Mouse (Mus musculus) intestine, embryonic 15.5 days (tissue): ENCODE data around the gene B9d1. TPM values are rescaled to one million over a fixed set of nuclear protein-coding genes. Genes with fewer than 3 reads are reported as not detected.

Experiments
- ATAC-seq: fragments of 200-750 bp; cut with Nextera tagmentation; 2 replicates; pipeline ENCODE4 v1.8.0; 2017; ENCODE audit warnings: moderate TSS enrichment, moderate library complexity
- H3K27ac ChIP-seq: fragments of 300-500 bp; sonication (generic); 2 replicates; pipeline ENCODE4 v1.5.1; 2015; ENCODE audit warnings: mild to moderate bottlenecking, inconsistent platforms
- H3K27me3 ChIP-seq: fragments of 300-500 bp; sonication (generic); replicated peaks from 2 replicates; pipeline ENCODE4 v1.6.1; 2015; ENCODE audit warnings: inconsistent platforms
- H3K36me3 ChIP-seq: fragments of 300-500 bp; sonication (generic); 2 replicates; pipeline ENCODE4 v1.6.1; 2015; ENCODE audit warnings: inconsistent platforms
- H3K4me1 ChIP-seq: fragments of 300-500 bp; sonication (generic); replicated peaks from 2 replicates; pipeline ENCODE4 v1.6.1; 2015; ENCODE audit warnings: inconsistent platforms
- H3K4me2 ChIP-seq: fragments of 300-500 bp; sonication (generic); replicated peaks from 2 replicates; pipeline ENCODE4 v1.6.1; 2015; ENCODE audit warnings: mild to moderate bottlenecking, inconsistent platforms
- H3K4me3 ChIP-seq: fragments of 300-500 bp; sonication (generic); replicated peaks from 2 replicates; pipeline ENCODE4 v1.5.1; 2015; ENCODE audit warnings: inconsistent platforms
- H3K9ac ChIP-seq: fragments of 300-500 bp; sonication (generic); 2 replicates; pipeline ENCODE4 v1.6.1; 2015; ENCODE audit warnings: inconsistent platforms
- H3K9me3 ChIP-seq: fragments of 300-500 bp; sonication (generic); 2 replicates; pipeline ENCODE4 v1.6.1; 2016; ENCODE audit warnings: inconsistent platforms
- WGBS: fragments of 180-500 bp; shearing (Covaris S2); methylation state at CpG from one replicate; pipeline ENCODE4 v1.1.7; 2015; 5-methylcytosine and 5-hydroxymethylcytosine counted together
- polyA plus RNA-seq: library from polyadenylated mRNA; unstranded; fragments of >200 nt; fragmentation: Nextera tagmentation; extraction: Ambion mirVana; gene quantifications from 2 replicates; pipeline ENCODE4 v1.2.1, GENCODE M21; 2015

B9d1 gene
- polyA plus RNA-seq, 1 experiment from 2014 or later: 20.9 TPM

- WGBS: 74% methylated on average over 1 of the region's 1 CpGs
- no peak overlapping the region for H3K9ac ChIP-seq
- ATAC-seq: no peak
- H3K27me3 ChIP-seq: no peaks in the 10 kb centered on the region
- H3K36me3 ChIP-seq: peaks cover 4% of the 10 kb centered on the region; the same call in 1 of the 2 replicates
- H3K9me3 ChIP-seq: no peaks in the 10 kb centered on the region
- H3K4me3 ChIP-seq: no peak overlapping the region
- no peak overlapping the region for H3K4me2 ChIP-seq
- H3K27ac ChIP-seq: no peak overlapping the region
- no peaks in the 10 kb centered on the region; the same call in 1 of the 2 replicates for H3K4me1 ChIP-seq
These were observed 21.9 kb downstream of the B9d1 start for GRCm38 (mm10) chr11:61526872-61527271.

- no peak overlapping the region for H3K9ac ChIP-seq
- H3K27me3 ChIP-seq: no peaks in the 10 kb centered on the region
- H3K9me3 ChIP-seq: no peaks in the 10 kb centered on the region
- H3K27ac ChIP-seq: no peak overlapping the region
- H3K4me1 ChIP-seq: no peaks in the 10 kb centered on the region; the same call in 1 of the 2 replicates
- peaks cover 5% of the 10 kb centered on the region; the same call in 1 of the 2 replicates for H3K36me3 ChIP-seq
- WGBS: 72% methylated on average over 4 of the region's 4 CpGs
- ATAC-seq: no peak
- H3K4me2 ChIP-seq: no peak overlapping the region
- H3K4me3 ChIP-seq: no peak overlapping the region
These were observed 24.3 kb downstream of the B9d1 start for GRCm38 (mm10) chr11:61529268-61529713.

GRCm38 (mm10) chr11:61532820-61533219 is 27.9 kb downstream of the B9d1 start:
- H3K9me3 ChIP-seq: no peaks in the 10 kb centered on the region
- no peak overlapping the region for H3K27ac ChIP-seq

GRCm38 (mm10) chr11:61533571-61533970 is 28.6 kb downstream of the B9d1 start:
- WGBS: 79% methylated on average over 5 of the region's 5 CpGs
- H3K4me2 ChIP-seq: no peak overlapping the region
- no peaks in the 10 kb centered on the region for H3K9me3 ChIP-seq
- no peak for ATAC-seq
- no peaks in the 10 kb centered on the region; the same call in 1 of the 2 replicates for H3K4me1 ChIP-seq
- no peak overlapping the region for H3K4me3 ChIP-seq
- H3K9ac ChIP-seq: no peak overlapping the region
- H3K27me3 ChIP-seq: no peaks in the 10 kb centered on the region
- no peak overlapping the region for H3K27ac ChIP-seq
- H3K36me3 ChIP-seq: peaks cover 5% of the 10 kb centered on the region; the same call in 1 of the 2 replicates

More at GRCm38 (mm10) chr11:61532820-61533219, 27.9 kb downstream of the B9d1 start:
- H3K27me3 ChIP-seq: no peaks in the 10 kb centered on the region
- no peaks in the 10 kb centered on the region; the same call in 1 of the 2 replicates for H3K4me1 ChIP-seq
- peaks cover 5% of the 10 kb centered on the region; the same call in 1 of the 2 replicates for H3K36me3 ChIP-seq
- H3K4me2 ChIP-seq: no peak overlapping the region
- no peak for ATAC-seq
- H3K4me3 ChIP-seq: no peak overlapping the region
- H3K9ac ChIP-seq: no peak overlapping the region
- 89% methylated on average over 2 of the region's 2 CpGs for WGBS

GRCm38 (mm10) chr11:61535530-61535929 is 30.6 kb downstream of the B9d1 start:
- no peak for ATAC-seq
- H3K4me2 ChIP-seq: no peak overlapping the region
- no peaks in the 10 kb centered on the region for H3K4me1 ChIP-seq
- H3K4me3 ChIP-seq: no peak overlapping the region
- no peaks in the 10 kb centered on the region for H3K9me3 ChIP-seq
- 50% methylated on average over 1 of the region's 1 CpGs for WGBS
- peaks cover 5% of the 10 kb centered on the region; the same call in 1 of the 2 replicates for H3K36me3 ChIP-seq
- H3K27ac ChIP-seq: no peak overlapping the region
- H3K27me3 ChIP-seq: no peaks in the 10 kb centered on the region
- no peak overlapping the region for H3K9ac ChIP-seq

GRCm38 (mm10) chr11:61536952-61537351 is 32.0 kb downstream of the B9d1 start:
- no peak overlapping the region for H3K27ac ChIP-seq
- H3K4me1 ChIP-seq: no peaks in the 10 kb centered on the region
- no peak for ATAC-seq
- H3K9ac ChIP-seq: no peak overlapping the region
- WGBS: 38% methylated on average over 3 of the region's 3 CpGs
- H3K4me3 ChIP-seq: no peak overlapping the region
- H3K9me3 ChIP-seq: no peaks in the 10 kb centered on the region
- peaks cover 5% of the 10 kb centered on the region; the same call in 1 of the 2 replicates for H3K36me3 ChIP-seq
- H3K4me2 ChIP-seq: no peak overlapping the region
- H3K27me3 ChIP-seq: no peaks in the 10 kb centered on the region

- Histone ChIP-seq H3K9ac (no peak overlapping the region), H3K27me3 (no peaks in the 10 kb centered on the region), H3K27ac (no peak overlapping the region), H3K4me3 (no peak overlapping the region), H3K4me2 (no peak overlapping the region), H3K36me3 (peaks cover 5% of the 10 kb centered on the region; the same call in 1 of the 2 replicates), H3K9me3 (no peaks in the 10 kb centered on the region), H3K4me1 (no peaks in the 10 kb centered on the region)
- ATAC-seq: no peak
- 83% methylated on average over 3 of the region's 3 CpGs for WGBS
These were observed 32.4 kb downstream of the B9d1 start for GRCm38 (mm10) chr11:61537362-61537761.

GRCm38 (mm10) chr11:61540642-61541041 is 35.7 kb downstream of the B9d1 start:
- Histone ChIP-seq H3K27ac (no peak overlapping the region), H3K4me2 (no peak overlapping the region), H3K4me1 (no peaks in the 10 kb centered on the region), H3K9ac (no peak overlapping the region), H3K9me3 (no peaks in the 10 kb centered on the region), H3K27me3 (no peaks in the 10 kb centered on the region), H3K36me3 (no peaks in the 10 kb centered on the region), H3K4me3 (no peak overlapping the region)
- 81% methylated on average over 7 of the region's 7 CpGs for WGBS
- ATAC-seq: no peak

GRCm38 (mm10) chr11:61541106-61541505 is 36.2 kb downstream of the B9d1 start:
- Histone ChIP-seq H3K27ac (no peak overlapping the region), H3K27me3 (no peaks in the 10 kb centered on the region), H3K4me2 (no peak overlapping the region), H3K9me3 (no peaks in the 10 kb centered on the region), H3K9ac (no peak overlapping the region), H3K4me1 (no peaks in the 10 kb centered on the region), H3K4me3 (no peak overlapping the region), H3K36me3 (no peaks in the 10 kb centered on the region)
- 82% methylated on average over 2 of the region's 2 CpGs for WGBS
- ATAC-seq: no peak

GRCm38 (mm10) chr11:61545586-61545985 is 40.6 kb downstream of the B9d1 start:
- Histone ChIP-seq H3K27me3 (no peaks in the 10 kb centered on the region), H3K4me2 (no peak overlapping the region), H3K9me3 (no peaks in the 10 kb centered on the region), H3K36me3 (no peaks in the 10 kb centered on the region), H3K4me3 (no peak overlapping the region), H3K9ac (no peak overlapping the region), H3K27ac (no peak overlapping the region), H3K4me1 (no peaks in the 10 kb centered on the region)
- ATAC-seq: no peak
- 90% methylated on average over 2 of the region's 2 CpGs for WGBS

GRCm38 (mm10) chr11:61546452-61546851 is 41.5 kb downstream of the B9d1 start:
- Histone ChIP-seq H3K9ac (no peak overlapping the region), H3K4me2 (no peak overlapping the region), H3K4me3 (no peak overlapping the region), H3K27ac (no peak overlapping the region), H3K4me1 (no peaks in the 10 kb centered on the region), H3K27me3 (no peaks in the 10 kb centered on the region), H3K36me3 (no peaks in the 10 kb centered on the region), H3K9me3 (no peaks in the 10 kb centered on the region)
- 78% methylated on average over 10 of the region's 10 CpGs for WGBS
- ATAC-seq: no peak

GRCm38 (mm10) chr11:61547710-61548109 is 42.8 kb downstream of the B9d1 start:
- no peaks in the 10 kb centered on the region for H3K9me3 ChIP-seq
- no peak overlapping the region for H3K27ac ChIP-seq
- no peak for ATAC-seq
- no peak overlapping the region for H3K9ac ChIP-seq
- H3K4me1 ChIP-seq: no peaks in the 10 kb centered on the region
- no peak overlapping the region for H3K4me3 ChIP-seq
- H3K27me3 ChIP-seq: no peaks in the 10 kb centered on the region
- H3K4me2 ChIP-seq: no peak overlapping the region
- H3K36me3 ChIP-seq: no peaks in the 10 kb centered on the region
- 92% methylated on average over 4 of the region's 4 CpGs for WGBS

GRCm38 (mm10) chr11:61550631-61551030 is 45.7 kb downstream of the B9d1 start:
- Histone ChIP-seq H3K36me3 (no peaks in the 10 kb centered on the region), H3K4me2 (no peak overlapping the region), H3K4me3 (no peak overlapping the region), H3K9me3 (no peaks in the 10 kb centered on the region), H3K4me1 (0 out of 2 replicates have a peak, but pooled peaks cover 3% of the 10 kb centered on the region), H3K27me3 (no peaks in the 10 kb centered on the region), H3K9ac (no peak overlapping the region), H3K27ac (no peak overlapping the region)
- no peak for ATAC-seq
